Mouse (Mus musculus) left cerebral cortex, postnatal 10 days (tissue): ENCODE measurements at regions not wholly inside any gene's neighbourhood (a gene's known extent, or its start where the extent isn't known, plus 50 kb on each side); places are given as distances from the start of the nearest gene placed in this dataset.
"Not testable (repeated sequence)": the region's sequence is repeated elsewhere in the genome, so short reads cannot be mapped to it uniquely, and the experiment has no call there.

ENCODE experiments used
- DNase-seq, 2 experiments: peaks; one replicate each; pipeline ENCODE4 v3.0.0; 2021 to 2022; ENCODE audit warnings: low spot score in 2 of 2, mixed read lengths in 1 of 2; ENCODE audit errors: extremely low spot score in 1 of 2
- intact Hi-C: fragments of 180-260 bp; cut with DNase I; formaldehyde crosslinking; loops from one replicate; pipeline ENCODE4 v1.15.1; 2025

DNA sequence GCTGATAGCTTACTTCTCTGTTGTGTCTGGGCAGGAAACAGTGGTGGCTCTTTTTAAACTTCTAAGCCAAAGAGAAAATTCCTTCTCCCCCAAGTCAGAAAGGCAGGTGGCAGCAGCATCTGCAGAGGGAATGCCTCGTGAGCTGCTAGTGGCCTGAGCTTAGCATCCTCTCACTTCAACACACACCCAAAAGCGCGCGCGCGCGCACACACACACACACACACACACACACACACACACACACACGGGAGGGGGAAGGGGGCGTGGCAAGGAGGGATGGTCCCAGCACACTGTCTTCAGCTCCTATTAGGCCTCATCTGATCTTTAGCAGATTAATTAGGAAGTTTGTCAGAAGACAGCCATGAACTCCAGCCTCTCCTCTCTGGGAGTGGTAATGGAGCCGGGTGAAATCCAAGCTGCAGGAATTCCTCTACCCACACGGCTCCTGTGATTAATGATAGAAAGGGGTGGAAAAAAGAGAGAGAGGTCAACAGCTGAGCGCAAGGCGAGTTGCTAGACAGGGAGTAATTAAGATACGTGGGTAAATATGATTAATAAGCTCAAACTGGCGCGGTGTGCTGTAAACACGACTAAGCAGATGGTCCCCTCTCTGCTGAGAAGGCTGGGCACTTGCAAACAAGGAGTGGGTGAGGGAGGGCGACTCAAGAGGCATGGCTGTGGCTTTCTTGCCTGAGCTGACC is 349.8 kb upstream of the Zfp703 start:
- intact Hi-C loops = no loop called here
- peak in 1 of 2 experiments; percentile 22 for DNase-seq

DNA sequence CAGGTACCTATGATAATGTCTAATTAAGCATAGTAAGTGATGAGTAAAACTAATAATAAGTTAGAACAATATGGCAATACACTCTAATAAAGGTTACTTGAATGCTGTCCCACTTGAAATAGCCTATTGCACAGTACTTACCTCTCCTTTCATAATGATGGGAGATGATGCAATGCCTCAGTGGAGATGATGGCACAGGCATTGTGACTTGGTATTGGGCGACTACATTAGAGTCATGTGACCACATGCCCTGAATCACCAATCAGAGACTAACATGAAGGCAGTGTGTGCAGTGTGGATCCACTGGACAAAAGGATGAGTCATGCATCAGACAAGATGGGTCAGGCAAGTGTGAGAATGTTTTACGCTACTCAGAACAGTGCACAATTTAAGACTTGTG is 346.6 kb upstream of the Zfp703 start:
- intact Hi-C loops = no loop called here
- no peak for DNase-seq

- intact Hi-C loops = no loop called here
Observed at GRCm38 (mm10) chr8:26635701-26636100, 341.4 kb upstream of the Zfp703 start.

DNA sequence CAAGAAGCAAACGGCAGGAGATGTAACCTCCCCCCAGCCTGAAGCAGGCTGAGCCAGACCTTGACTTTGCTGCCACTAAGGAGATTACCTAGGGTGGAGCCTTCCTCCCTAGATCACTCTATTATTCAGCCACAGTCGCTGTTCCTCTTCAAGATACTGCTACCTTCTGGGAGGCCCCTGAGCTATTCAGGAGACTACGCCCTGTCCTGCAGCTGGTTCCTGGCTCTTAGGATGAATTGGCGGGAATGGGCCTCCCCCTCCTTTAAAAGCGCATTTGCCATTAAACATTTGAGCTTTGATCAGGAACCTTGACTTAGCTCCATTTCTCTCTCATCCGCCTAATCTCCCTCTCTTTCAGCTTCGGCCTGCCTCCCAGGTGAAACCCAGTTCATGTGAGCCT is 331.8 kb upstream of the Zfp703 start:
- DNase-seq, intact Hi-C loops: not testable (repeated sequence)

More at GRCm38 (mm10) chr8:26635701-26636100, 341.4 kb upstream of the Zfp703 start:
- DNase-seq = no peak

DNA sequence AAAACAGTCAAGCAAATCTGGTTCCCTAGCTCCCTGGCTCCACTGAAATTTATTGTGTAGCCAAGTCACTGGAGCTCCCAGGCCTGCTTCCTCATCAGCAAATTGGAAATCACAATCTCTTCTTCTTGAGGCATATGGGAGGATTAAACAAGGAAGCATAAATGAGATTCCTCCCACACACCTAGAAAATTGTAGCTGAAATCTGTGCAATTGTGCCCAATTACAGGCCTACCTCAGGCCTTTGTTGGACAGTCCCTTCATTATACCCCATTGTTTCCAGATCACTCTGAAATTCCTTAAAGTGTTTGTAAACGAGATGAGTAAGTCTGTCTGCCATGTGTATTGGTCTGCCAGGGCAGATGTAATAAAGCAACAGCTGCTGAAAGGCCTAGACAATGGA is 326.8 kb upstream of the Zfp703 start:
- peak in 1 of 2 experiments; percentile 17 for DNase-seq
- intact Hi-C loops = no loop called here

- DNase-seq = no peak
- intact Hi-C loops = no loop called here
Observed at GRCm38 (mm10) chr8:26655897-26656296, 321.2 kb upstream of the Zfp703 start.

DNA sequence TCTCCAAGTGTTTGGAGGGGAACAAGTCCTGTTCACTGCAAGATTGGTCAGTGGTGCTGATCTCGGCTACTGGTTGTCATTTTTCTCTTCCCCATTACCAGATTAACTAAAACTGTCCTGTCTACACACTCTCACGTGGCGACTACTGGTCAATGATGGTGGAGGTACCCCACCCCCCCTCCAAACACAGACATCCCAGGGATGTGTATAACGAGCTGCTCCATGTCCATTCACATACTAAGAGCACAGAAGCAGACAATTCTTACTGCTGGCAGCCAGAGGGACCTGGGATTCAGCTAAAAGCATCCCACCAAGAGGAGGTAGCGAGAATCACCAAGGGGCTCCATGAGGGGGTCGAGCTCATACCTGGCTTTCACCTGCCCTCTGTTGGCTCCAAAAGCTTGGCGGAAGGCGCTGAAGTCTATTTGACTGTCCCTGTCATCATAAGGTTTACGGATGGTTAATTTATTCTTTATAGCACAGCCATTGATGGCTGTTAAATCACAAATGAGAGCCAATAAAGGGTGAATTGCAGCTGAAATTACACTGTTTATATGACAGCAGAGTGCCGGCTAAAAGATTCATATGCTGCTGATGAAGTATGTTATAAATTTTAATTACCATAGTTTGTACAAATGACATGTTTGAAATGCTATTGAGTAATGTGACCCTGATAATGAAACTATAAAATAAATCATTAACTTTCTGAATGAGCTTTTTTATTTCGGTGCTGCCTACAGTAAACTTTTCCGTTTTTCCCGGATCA is 320.6 kb upstream of the Zfp703 start:
- intact Hi-C loops = no loop called here
- no peak for DNase-seq

DNA sequence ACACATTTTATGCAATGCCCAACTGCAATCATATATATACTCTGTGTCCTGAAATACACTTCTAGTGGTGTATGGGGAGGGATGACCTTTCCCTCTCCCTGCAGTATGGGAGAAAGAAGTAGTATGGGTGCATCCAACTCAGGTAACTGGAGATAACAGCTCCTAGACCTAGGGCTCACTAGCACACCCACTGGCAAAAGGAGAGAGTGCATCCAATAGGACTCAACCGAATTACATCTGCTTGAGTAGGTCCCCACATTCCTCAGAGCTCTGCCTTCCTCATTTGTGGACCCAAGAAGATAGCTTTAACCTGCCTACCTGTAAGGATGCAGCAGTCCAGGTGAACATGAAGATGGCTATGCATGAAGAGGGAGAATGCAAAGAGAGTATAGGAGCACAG is 317.7 kb upstream of the Zfp703 start:
- intact Hi-C loops = no loop called here
- DNase-seq = no peak

- intact Hi-C loops = no loop called here
Observed at GRCm38 (mm10) chr8:26669541-26669940, 307.6 kb upstream of the Zfp703 start.

DNA sequence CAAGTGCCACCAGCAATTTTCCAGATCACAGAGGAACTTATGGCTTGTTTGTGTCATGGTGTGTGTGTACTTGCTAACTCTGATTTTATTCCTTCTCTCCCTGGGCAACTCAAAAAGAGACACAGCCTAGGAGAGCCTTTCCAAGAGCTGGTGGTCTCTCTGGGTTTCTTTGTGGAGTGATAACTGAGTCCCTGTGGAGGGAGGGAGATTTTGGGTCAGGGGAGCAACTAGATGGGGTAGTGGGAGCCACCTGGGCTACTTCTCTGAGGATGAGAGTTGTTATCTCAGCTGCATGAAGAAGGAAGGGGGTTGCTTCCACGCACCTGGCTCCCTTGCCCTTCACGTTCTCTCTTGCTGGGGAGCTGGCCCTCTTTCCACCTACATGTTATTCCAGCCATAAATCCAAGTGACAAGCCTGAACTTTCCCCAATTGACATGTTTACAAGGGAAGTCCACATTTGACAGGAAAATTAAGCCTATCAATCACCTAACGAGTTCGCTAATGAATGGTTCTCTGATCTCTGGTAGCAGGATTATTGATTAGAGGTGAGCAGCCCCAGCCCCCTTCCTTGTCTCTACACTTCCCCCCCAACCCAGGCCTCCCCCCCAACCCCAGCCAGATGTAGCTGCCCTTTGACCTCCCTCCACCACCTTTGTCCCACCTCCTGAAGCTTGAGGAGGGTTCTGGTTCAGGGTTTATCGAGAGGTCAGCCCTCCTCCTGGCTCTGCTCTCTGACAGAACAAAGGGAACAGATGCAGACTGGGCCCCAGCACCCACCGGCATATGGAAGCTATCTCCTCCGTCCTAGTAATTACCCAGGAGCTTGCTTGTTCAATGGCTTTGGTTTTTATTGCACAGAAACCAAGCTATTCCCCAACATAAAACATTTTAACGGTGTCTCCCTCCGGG is 304.4 kb upstream of the Zfp703 start:
- intact Hi-C loops = no loop called here

More at GRCm38 (mm10) chr8:26669541-26669940, 307.6 kb upstream of the Zfp703 start:
- DNase-seq = no peak

DNA sequence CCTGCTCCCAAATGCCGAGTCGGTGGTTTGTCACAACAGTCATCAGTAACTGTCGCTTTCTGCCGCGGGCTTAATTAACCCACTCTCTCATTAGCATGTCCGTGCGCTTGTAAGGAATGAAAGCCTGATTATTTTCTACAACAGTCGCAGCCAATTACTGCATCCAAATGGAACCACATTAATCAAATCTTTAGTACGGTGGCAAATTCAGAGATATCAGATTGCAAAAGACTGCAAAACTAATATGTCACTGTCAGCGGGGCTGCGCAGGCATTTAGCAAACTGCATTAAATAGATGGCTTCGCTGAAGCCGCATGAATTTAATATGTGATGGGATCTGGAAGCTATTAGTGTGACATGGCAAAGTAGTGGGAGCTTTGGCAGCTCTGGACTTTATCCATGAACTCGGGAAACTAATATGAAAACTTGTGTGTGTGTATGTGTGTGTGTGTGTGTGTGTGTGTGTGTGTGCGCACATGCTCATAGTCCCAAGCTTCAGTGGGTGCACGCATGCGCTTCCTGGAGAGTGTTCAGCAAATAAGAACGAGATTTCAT is 299.5 kb upstream of the Zfp703 start:
- peak in 1 of 2 experiments; percentile 8 for DNase-seq
- intact Hi-C loops = no loop called here

More for the DNA sequence above, 304.4 kb upstream of the Zfp703 start:
- DNase-seq = no peak

DNA sequence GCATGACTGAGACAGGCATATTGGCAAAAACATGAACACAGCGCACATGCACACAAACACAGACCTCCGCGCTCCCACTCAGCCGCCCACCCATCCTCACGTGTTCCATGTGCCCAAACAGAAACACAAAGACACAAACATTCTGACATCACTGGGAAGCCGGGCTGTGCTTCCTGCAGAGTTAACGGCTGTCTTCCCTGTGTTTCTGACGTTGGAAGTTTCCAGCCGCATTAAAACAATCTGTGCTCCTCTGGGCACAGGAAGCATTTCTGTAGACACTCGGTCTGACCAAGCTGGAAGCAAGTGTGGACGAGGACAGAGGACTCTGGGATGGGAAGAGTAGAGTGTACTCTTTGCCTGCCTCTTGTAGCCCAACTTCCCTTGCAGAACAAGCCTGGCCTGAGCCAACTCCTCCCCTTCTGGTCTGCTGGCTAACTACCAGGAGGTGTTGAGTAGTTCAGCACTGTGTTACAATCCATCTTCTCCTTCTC is 296.2 kb upstream of the Zfp703 start:
- DNase-seq = peak; percentile 33 to 40
- intact Hi-C loops = no loop called here

DNA sequence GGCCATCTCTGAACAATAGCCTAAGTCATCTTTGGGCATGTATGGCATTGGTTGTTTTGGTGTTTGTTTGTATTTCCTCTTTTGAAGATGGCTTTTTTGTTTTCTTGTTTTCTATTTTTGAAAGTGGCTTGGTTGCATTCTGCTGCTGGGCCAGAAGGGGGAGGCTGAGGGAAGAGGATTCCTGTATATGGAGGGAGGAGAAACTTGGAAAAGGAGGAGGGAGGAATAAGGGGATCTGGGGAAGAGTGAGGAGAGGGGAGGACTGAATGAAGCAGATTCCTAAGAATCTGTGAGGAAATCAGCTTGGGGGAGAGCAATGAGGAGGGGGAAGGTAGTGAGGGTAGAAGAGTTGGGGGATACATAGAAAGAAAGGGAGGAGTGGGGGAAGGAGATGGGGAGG is 290.0 kb upstream of the Zfp703 start:
- intact Hi-C loops = loop anchor here (2.0 kb wide), 1 partner anchor 292 kb away; no protein-coding TSS in a partner anchor
- peak; percentile 13 to 53 for DNase-seq

GRCm38 (mm10) chr8:26688035-26688434 is 289.1 kb upstream of the Zfp703 start:
- intact Hi-C loops = no loop called here
- DNase-seq = no peak

GRCm38 (mm10) chr8:26688745-26689478 is 288.2 kb upstream of the Zfp703 start:
- no peak for DNase-seq
- intact Hi-C loops = no loop called here

DNA sequence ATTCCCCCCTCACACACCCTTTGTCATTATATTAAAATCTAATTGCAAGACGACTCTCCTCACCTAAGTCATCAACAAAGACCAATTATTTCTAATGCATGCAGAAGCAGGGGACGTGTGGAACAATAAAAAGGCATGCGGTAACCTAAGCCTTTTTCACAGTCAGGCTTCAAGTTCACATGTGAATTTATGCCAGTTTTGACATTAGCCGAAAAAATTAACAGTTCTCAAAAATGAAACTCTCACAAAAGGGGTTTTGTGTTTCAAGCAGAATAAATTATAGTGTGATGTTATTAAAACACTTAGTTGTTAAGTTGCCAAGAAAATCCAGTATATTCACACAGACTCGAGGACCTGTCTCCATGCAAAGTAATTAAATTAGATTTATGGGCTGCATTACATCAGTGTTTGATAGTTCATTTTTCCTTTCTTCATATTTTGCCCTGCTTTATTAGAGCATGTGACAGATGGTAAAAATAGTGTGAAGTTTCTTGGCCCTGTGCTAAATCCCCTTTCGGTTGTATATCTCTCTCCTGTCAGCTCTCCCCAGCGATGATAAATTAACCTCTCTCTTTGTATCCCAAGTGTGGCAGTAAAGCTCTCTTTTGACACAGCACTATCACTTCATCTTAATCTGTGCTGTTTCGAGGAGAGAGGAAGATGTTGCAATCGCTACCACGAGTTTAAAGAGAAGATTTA is 287.5 kb upstream of the Zfp703 start:
- intact Hi-C loops = no loop called here
- DNase-seq = no peak

DNA sequence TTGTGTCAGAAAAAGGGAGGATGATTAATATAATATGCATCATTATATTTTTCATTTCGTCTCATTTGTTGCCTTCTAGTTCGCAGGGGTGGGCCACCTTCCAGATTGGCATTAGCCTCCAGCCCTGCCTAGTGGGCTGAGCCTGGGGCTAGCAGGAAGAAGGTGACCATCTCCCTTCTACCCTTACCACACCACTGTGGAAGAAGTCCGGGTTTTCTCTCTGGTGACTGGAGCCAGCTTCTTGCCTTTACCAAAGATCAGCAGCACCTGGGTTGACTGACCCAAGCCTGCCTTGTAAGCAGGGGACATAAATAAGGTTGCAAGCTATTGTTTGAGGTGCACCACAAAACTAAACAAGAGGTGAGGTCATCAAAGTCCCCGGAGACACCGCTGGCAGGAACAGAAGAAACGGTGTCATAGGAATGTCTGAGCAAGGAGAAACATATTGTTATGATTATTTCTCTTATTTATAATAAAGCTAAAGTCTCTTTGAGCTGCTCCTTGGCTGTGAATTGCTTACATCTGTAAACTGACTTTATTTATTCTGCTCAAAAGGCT is 286.9 kb upstream of the Zfp703 start:
- intact Hi-C loops = no loop called here
- DNase-seq = no peak
